Mouse (Mus musculus): ENCODE measurements around the gene Cap1. TPM values are rescaled to one million over a fixed set of nuclear protein-coding genes. Genes with fewer than 3 reads are reported as not detected.

Cap1 gene
- polyA plus RNA-seq, 1 experiment from 2014 or later = 43.1 TPM

GRCm38 (mm10) chr4:122886579-122887254, 861 bp upstream of the Cap1 start:
- H3K9ac ChIP-seq (replicated peaks) = peak overlapping the region; percentile 72
- no peaks in the 10 kb centered on the region for H3K36me3 ChIP-seq
- WGBS = 5% methylated on average over 19 of the region's 19 CpGs
- H3K27ac ChIP-seq = peak overlapping the region; percentile 99
- H3K4me1 ChIP-seq (replicated peaks) = peaks cover 22% of the 10 kb centered on the region
- ATAC-seq (ENCODE audit: insufficient number of reproducible peaks, insufficient read depth, low FRiP score, low TSS enrichment, low read depth) = no peak
- H3K4me2 ChIP-seq = peak overlapping the region; percentile 85
- H3K9me3 ChIP-seq = no peaks in the 10 kb centered on the region
- peaks cover 3% of the 10 kb centered on the region; the same call in 1 of the 2 replicates for H3K27me3 ChIP-seq
- peak overlapping the region; percentile 81 for H3K4me3 ChIP-seq (replicated peaks)

- Histone ChIP-seq H3K27ac (peak overlapping the region; percentile 99; the same call in 1 of the 2 replicates), H3K36me3 (no peaks in the 10 kb centered on the region), H3K4me3 (replicated peaks) (peak overlapping the region; percentile 81), H3K9ac (replicated peaks) (peak overlapping the region; percentile 81), H3K9me3 (no peaks in the 10 kb centered on the region), H3K4me1 (replicated peaks) (peaks cover 19% of the 10 kb centered on the region), H3K27me3 (no peaks in the 10 kb centered on the region), H3K4me2 (peak overlapping the region; percentile 85)
- 50% methylated on average over 12 of the region's 12 CpGs for WGBS
- ATAC-seq (ENCODE audit: insufficient number of reproducible peaks, insufficient read depth, low FRiP score, low TSS enrichment, low read depth) = no peak
Observed at GRCm38 (mm10) chr4:122884481-122885340, 1.1 kb downstream of the Cap1 start.

- no peak for ATAC-seq (ENCODE audit: insufficient number of reproducible peaks, insufficient read depth, low FRiP score, low TSS enrichment, low read depth)
- Histone ChIP-seq H3K36me3 (no peaks in the 10 kb centered on the region), H3K27me3 (no peaks in the 10 kb centered on the region), H3K4me1 (replicated peaks) (peaks cover 19% of the 10 kb centered on the region), H3K4me3 (replicated peaks) (peak overlapping the region; percentile 81; the same call in 1 of the 2 replicates), H3K27ac (no peak overlapping the region), H3K9ac (replicated peaks) (peak overlapping the region; percentile 19; the same call in 1 of the 2 replicates), H3K9me3 (no peaks in the 10 kb centered on the region), H3K4me2 (peak overlapping the region; percentile 85)
- 71% methylated on average over 2 of the region's 2 CpGs for WGBS
Observed at GRCm38 (mm10) chr4:122884051-122884450, 1.8 kb downstream of the Cap1 start.

GRCm38 (mm10) chr4:122883294-122883693, 2.6 kb downstream of the Cap1 start:
- Histone ChIP-seq H3K4me1 (replicated peaks) (peaks cover 19% of the 10 kb centered on the region), H3K27me3 (no peaks in the 10 kb centered on the region), H3K36me3 (no peaks in the 10 kb centered on the region), H3K9ac (replicated peaks) (no peak overlapping the region), H3K4me2 (no peak overlapping the region; the same call in 1 of the 2 replicates), H3K4me3 (replicated peaks) (no peak overlapping the region), H3K9me3 (no peaks in the 10 kb centered on the region), H3K27ac (no peak overlapping the region)
- WGBS = 91% methylated on average over 3 of the region's 3 CpGs
- no peak for ATAC-seq (ENCODE audit: insufficient number of reproducible peaks, insufficient read depth, low FRiP score, low TSS enrichment, low read depth)

GRCm38 (mm10) chr4:122882544-122882943, 3.3 kb downstream of the Cap1 start:
- no peaks in the 10 kb centered on the region for H3K9me3 ChIP-seq
- 85% methylated on average over 3 of the region's 3 CpGs for WGBS
- no peak overlapping the region for H3K4me2 ChIP-seq
- H3K27ac ChIP-seq = peak overlapping the region; percentile 54; the same call in 1 of the 2 replicates
- H3K9ac ChIP-seq (replicated peaks) = no peak overlapping the region
- no peak overlapping the region for H3K4me3 ChIP-seq (replicated peaks)
- peaks cover 19% of the 10 kb centered on the region for H3K4me1 ChIP-seq (replicated peaks)
- no peak for ATAC-seq (ENCODE audit: insufficient number of reproducible peaks, insufficient read depth, low FRiP score, low TSS enrichment, low read depth)
- H3K36me3 ChIP-seq = no peaks in the 10 kb centered on the region
- no peaks in the 10 kb centered on the region for H3K27me3 ChIP-seq

GRCm38 (mm10) chr4:122878333-122879070, 7.4 kb downstream of the Cap1 start:
- H3K27me3 ChIP-seq = no peaks in the 10 kb centered on the region
- 94% methylated on average over 2 of the region's 2 CpGs for WGBS
- no peaks in the 10 kb centered on the region for H3K36me3 ChIP-seq
- peaks cover 6% of the 10 kb centered on the region for H3K4me1 ChIP-seq (replicated peaks)
- H3K4me2 ChIP-seq = no peak overlapping the region
- H3K27ac ChIP-seq = no peak overlapping the region
- H3K9me3 ChIP-seq = no peaks in the 10 kb centered on the region
- no peak overlapping the region for H3K4me3 ChIP-seq (replicated peaks)
- no peak for ATAC-seq (ENCODE audit: insufficient number of reproducible peaks, insufficient read depth, low FRiP score, low TSS enrichment, low read depth)
- no peak overlapping the region for H3K9ac ChIP-seq (replicated peaks)

- Histone ChIP-seq H3K4me2 (no peak overlapping the region), H3K27me3 (no peaks in the 10 kb centered on the region), H3K27ac (no peak overlapping the region), H3K9me3 (no peaks in the 10 kb centered on the region), H3K9ac (replicated peaks) (no peak overlapping the region), H3K36me3 (peaks cover 37% of the 10 kb centered on the region), H3K4me1 (replicated peaks) (no peaks in the 10 kb centered on the region), H3K4me3 (replicated peaks) (no peak overlapping the region)
- no peak for ATAC-seq (ENCODE audit: insufficient number of reproducible peaks, insufficient read depth, low FRiP score, low TSS enrichment, low read depth)
- WGBS = 91% methylated on average over 4 of the region's 4 CpGs
Observed at GRCm38 (mm10) chr4:122873512-122873911, 12.3 kb downstream of the Cap1 start.

GRCm38 (mm10) chr4:122873003-122873402, 12.9 kb downstream of the Cap1 start:
- Histone ChIP-seq H3K4me2 (no peak overlapping the region), H3K27ac (no peak overlapping the region), H3K27me3 (no peaks in the 10 kb centered on the region), H3K4me3 (replicated peaks) (no peak overlapping the region), H3K9ac (replicated peaks) (no peak overlapping the region), H3K9me3 (no peaks in the 10 kb centered on the region), H3K4me1 (replicated peaks) (no peaks in the 10 kb centered on the region), H3K36me3 (peaks cover 42% of the 10 kb centered on the region)
- WGBS = 79% methylated on average over 5 of the region's 5 CpGs
- ATAC-seq (ENCODE audit: insufficient number of reproducible peaks, insufficient read depth, low FRiP score, low TSS enrichment, low read depth) = no peak

GRCm38 (mm10) chr4:122871989-122872388, 13.9 kb downstream of the Cap1 start:
- no peak overlapping the region for H3K4me2 ChIP-seq
- no peak for ATAC-seq (ENCODE audit: insufficient number of reproducible peaks, insufficient read depth, low FRiP score, low TSS enrichment, low read depth)
- H3K4me1 ChIP-seq (replicated peaks) = no peaks in the 10 kb centered on the region
- H3K27me3 ChIP-seq = no peaks in the 10 kb centered on the region
- H3K9me3 ChIP-seq = no peaks in the 10 kb centered on the region
- peaks cover 49% of the 10 kb centered on the region for H3K36me3 ChIP-seq
- H3K27ac ChIP-seq = no peak overlapping the region
- H3K9ac ChIP-seq (replicated peaks) = no peak overlapping the region
- H3K4me3 ChIP-seq (replicated peaks) = no peak overlapping the region
- WGBS = 88% methylated on average over 2 of the region's 2 CpGs

- Histone ChIP-seq H3K27me3 (no peaks in the 10 kb centered on the region), H3K4me1 (replicated peaks) (no peaks in the 10 kb centered on the region), H3K4me3 (replicated peaks) (no peak overlapping the region), H3K27ac (no peak overlapping the region), H3K9me3 (no peaks in the 10 kb centered on the region), H3K9ac (replicated peaks) (no peak overlapping the region), H3K36me3 (peaks cover 56% of the 10 kb centered on the region), H3K4me2 (no peak overlapping the region)
- WGBS = 90% methylated on average over 11 of the region's 11 CpGs
- no peak for ATAC-seq (ENCODE audit: insufficient number of reproducible peaks, insufficient read depth, low FRiP score, low TSS enrichment, low read depth)
Observed at GRCm38 (mm10) chr4:122871269-122871668, 14.6 kb downstream of the Cap1 start.

- 90% methylated on average over 5 of the region's 5 CpGs for WGBS
- Histone ChIP-seq H3K9ac (replicated peaks) (no peak overlapping the region), H3K4me1 (replicated peaks) (no peaks in the 10 kb centered on the region), H3K36me3 (peaks cover 60% of the 10 kb centered on the region), H3K9me3 (no peaks in the 10 kb centered on the region), H3K4me3 (replicated peaks) (no peak overlapping the region), H3K27me3 (no peaks in the 10 kb centered on the region), H3K4me2 (no peak overlapping the region), H3K27ac (no peak overlapping the region)
- ATAC-seq (ENCODE audit: insufficient number of reproducible peaks, insufficient read depth, low FRiP score, low TSS enrichment, low read depth) = no peak
Observed at GRCm38 (mm10) chr4:122870741-122871140, 15.1 kb downstream of the Cap1 start.
